Mouse (Mus musculus) embryonic facial prominence, embryonic 10.5 days (tissue): ENCODE results near the gene Mettl22. TPM values are rescaled to one million over a fixed set of nuclear protein-coding genes. Genes with fewer than 3 reads are reported as not detected.

Experiments
- DNase-seq: peaks from one replicate; pipeline ENCODE4 v3.0.0-alpha.2; 2017; ENCODE audit warnings: low spot score
- H3K27ac ChIP-seq: fragments of 300-500 bp; sonication (generic); replicated peaks from 2 replicates; pipeline ENCODE4 v1.5.1; 2016; ENCODE audit warnings: mild to moderate bottlenecking
- H3K27me3 ChIP-seq: fragments of 300-500 bp; sonication (generic); replicated peaks from 2 replicates; pipeline ENCODE4 v1.6.1; 2016; ENCODE audit warnings: low read depth, mild to moderate bottlenecking; ENCODE audit not compliant: poor library complexity, severe bottlenecking
- H3K36me3 ChIP-seq: fragments of 300-500 bp; sonication (generic); replicated peaks from 2 replicates; pipeline ENCODE4 v1.6.1; 2016; ENCODE audit warnings: mild to moderate bottlenecking, moderate library complexity
- H3K4me1 ChIP-seq: fragments of 300-500 bp; sonication (generic); 2 replicates; pipeline ENCODE4 v1.6.1; 2016
- H3K4me3 ChIP-seq: fragments of 300-500 bp; sonication (generic); 2 replicates; pipeline ENCODE4 v1.5.1; 2016; ENCODE audit warnings: mild to moderate bottlenecking, moderate library complexity
- H3K9me3 ChIP-seq: fragments of 300-500 bp; sonication (generic); 2 replicates; pipeline ENCODE4 v1.6.1; 2016; ENCODE audit warnings: mild to moderate bottlenecking
- WGBS: fragments of 180-500 bp; shearing (Covaris S2); methylation state at CpG from one replicate; pipeline ENCODE4 v1.1.7; 2016; 5-methylcytosine and 5-hydroxymethylcytosine counted together
- polyA plus RNA-seq: library from polyadenylated mRNA; unstranded; fragments of >200 nt; fragmentation: Nextera tagmentation; extraction: Ambion mirVana; gene quantifications from 2 replicates; pipeline ENCODE4 v1.2.1, GENCODE M21; 2016

Mettl22 gene
- polyA plus RNA-seq, 1 experiment from 2014 or later: 19.8 TPM

DNA sequence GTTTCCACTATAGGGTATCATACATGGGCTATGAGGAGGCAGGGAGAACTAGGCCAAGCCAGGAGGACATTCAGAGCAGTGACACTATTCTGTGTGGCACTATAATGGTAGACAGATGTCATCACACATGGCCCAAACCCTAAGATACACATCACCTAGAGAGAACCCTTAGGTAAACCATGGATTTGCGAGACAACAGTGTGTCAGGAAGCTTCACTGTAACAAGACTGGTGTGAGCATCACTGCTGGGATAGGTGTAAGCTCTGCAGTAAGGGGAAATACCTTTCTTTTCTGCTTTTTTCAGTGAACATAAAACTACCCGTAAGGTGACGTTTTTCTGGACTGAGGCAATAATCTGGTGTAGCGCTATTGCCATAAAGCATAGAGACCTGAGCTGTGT, 12.2 kb upstream of the Mettl22 start:
- H3K4me3 ChIP-seq: no peak overlapping the region
- peaks cover 6% of the 10 kb centered on the region; the same call in 1 of the 2 replicates for H3K4me1 ChIP-seq
- H3K27ac ChIP-seq: no peak overlapping the region
- DNase-seq: no peak
- H3K36me3 ChIP-seq: no peaks in the 10 kb centered on the region
- 89% methylated on average over 4 of the region's 4 CpGs for WGBS
- peaks cover 7% of the 10 kb centered on the region for H3K27me3 ChIP-seq
- no peaks in the 10 kb centered on the region for H3K9me3 ChIP-seq

DNA sequence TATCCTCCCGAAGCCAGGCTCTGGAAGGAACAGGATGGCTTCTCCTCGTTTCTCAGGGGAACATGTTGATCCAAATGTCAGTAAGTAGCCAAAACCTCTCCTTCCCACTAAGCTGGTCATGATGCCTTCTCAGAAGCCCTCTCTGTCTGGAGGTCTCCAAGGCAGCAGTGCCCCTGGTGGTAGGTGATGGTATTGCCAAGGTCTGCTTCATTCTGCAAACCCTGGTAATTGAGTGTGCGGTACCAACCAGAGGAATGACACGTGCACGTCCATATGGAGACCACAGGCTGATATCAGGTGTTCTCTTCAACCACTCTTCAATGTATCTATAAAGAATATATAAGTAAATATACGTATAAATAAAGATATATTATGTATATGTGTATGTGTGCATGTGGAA, 11.5 kb upstream of the Mettl22 start:
- no peaks in the 10 kb centered on the region for H3K9me3 ChIP-seq
- no peak overlapping the region for H3K4me3 ChIP-seq
- WGBS: 35% methylated on average over 6 of the region's 6 CpGs
- peak; percentile 79 for DNase-seq
- H3K27me3 ChIP-seq: peaks cover 7% of the 10 kb centered on the region
- no peaks in the 10 kb centered on the region for H3K36me3 ChIP-seq
- H3K4me1 ChIP-seq: peaks cover 6% of the 10 kb centered on the region; the same call in 1 of the 2 replicates
- no peak overlapping the region for H3K27ac ChIP-seq

DNA sequence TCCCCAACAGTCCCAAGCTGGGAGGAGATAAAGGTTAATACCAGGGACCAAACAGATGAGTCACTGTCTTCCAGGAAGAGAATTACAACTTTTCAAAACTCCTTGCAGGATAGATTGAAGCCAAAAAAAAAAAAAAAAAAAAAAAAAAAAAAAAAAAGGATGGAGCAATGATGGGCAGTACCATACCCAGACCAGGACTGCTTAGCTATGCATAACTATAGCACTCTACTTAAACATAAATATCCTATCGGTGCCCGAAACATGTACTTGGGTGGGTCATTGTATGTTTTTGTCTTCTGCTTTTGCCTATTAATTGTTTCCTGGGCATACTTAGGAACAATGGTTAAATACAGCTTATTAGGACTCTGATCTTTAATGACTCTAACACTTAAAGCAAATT, 456 bp upstream of the Mettl22 start:
- WGBS: 79% methylated on average over 2 of the region's 2 CpGs
- peaks cover 10% of the 10 kb centered on the region for H3K36me3 ChIP-seq
- no peaks in the 10 kb centered on the region; the same call in 1 of the 2 replicates for H3K27me3 ChIP-seq
- no peak overlapping the region for H3K27ac ChIP-seq
- H3K9me3 ChIP-seq: no peaks in the 10 kb centered on the region
- DNase-seq: no peak
- H3K4me3 ChIP-seq: peak overlapping the region; percentile 85
- H3K4me1 ChIP-seq: peaks cover 15% of the 10 kb centered on the region

DNA sequence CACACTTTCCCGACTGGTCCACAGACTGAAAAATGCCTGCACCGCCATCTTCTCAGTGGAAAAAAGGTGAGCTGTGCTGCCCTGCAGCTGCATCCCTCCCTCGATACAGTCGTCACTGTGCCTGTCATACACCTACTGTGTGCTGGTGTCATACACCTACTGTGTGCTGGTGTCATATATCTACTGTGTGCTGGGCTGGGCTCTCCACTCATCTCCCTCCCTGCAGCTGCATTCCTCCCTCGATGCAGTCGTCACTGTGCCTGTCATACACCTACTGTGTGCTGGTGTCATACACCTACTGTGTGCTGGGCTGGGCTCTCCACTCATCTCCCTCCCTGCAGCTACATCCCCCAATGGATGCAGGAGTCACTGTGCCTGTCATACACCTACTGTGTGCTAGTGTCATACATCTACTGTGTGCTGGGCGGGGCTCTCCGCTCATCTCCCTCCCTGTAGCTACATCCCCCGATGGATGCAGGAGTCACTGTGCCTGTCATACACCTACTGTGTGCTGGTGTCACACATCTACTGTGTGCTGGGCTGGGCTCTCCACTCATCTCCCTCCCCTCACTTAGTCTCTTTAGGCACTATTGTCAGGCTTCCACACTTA, 16.9 kb downstream of the Mettl22 start:
- no peak overlapping the region for H3K27ac ChIP-seq
- H3K4me1 ChIP-seq: peaks cover 8% of the 10 kb centered on the region
- no peaks in the 10 kb centered on the region for H3K27me3 ChIP-seq
- 90% methylated on average over 9 of the region's 9 CpGs for WGBS
- DNase-seq: no peak
- peaks cover 83% of the 10 kb centered on the region for H3K36me3 ChIP-seq
- H3K9me3 ChIP-seq: no peaks in the 10 kb centered on the region
- no peak overlapping the region for H3K4me3 ChIP-seq

DNA sequence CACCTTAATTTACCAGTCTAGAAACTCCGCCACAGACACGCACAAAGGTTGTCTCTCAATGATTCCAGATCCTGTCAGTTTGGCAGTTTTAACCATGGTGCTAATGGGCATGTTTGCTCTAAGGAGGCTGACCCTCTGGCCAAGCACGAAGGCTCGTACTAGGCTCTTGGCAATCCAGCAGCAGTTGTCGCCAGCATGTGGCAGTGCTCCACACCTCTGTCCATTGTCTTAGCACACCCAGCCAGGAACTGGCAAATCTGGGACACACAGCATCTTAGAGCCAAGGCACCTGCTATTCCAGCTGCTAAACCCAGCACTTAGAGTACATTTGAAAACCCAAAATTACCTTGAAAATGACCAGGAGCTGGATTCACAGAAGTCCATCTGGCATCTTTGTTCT, 18.8 kb downstream of the Mettl22 start:
- WGBS: 87% methylated on average over 5 of the region's 5 CpGs
- DNase-seq: no peak
- H3K27ac ChIP-seq: no peak overlapping the region
- H3K36me3 ChIP-seq: peaks cover 66% of the 10 kb centered on the region
- no peaks in the 10 kb centered on the region for H3K9me3 ChIP-seq
- peaks cover 8% of the 10 kb centered on the region for H3K4me1 ChIP-seq
- H3K27me3 ChIP-seq: no peaks in the 10 kb centered on the region
- H3K4me3 ChIP-seq: no peak overlapping the region

DNA sequence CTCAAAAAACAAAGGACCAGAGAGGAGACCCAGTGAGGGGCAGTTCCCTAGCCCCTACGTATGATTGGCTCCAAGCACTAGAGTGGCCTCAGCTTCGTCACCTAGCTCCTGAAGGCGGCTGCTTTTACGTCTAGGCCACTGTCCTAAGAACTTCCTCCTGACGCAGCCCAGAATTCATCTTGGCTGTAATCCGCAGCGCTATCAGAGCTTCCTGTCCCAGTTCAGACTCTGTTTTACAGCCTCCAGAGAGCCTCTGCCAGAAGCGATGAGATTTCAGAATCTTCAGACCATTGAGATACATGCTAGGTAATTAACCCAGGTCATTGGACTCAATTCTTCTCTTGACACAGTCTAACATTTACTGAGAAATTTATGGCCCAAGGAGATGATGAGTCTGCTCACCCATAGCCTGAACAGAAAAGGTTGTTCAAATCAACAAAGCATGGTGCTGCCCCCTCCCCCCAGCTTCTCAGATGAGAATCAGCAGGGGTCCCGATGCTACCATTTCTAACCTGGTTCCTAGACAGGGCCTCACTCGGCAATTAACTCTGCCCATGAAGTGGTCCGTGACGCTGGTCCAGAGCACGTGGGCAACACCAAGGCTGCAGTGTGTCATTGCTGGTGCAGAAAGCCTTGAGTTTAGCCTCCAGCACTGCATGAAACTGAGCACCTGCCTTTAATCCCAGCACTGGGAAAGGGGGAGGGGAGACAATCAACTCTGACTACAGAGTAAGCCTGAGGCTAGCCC, 21.3 kb downstream of the Mettl22 start:
- peak; percentile 23 for DNase-seq
- Histone ChIP-seq H3K36me3 (peaks cover 42% of the 10 kb centered on the region), H3K4me3 (no peak overlapping the region), H3K27ac (no peak overlapping the region), H3K27me3 (no peaks in the 10 kb centered on the region), H3K4me1 (peaks cover 8% of the 10 kb centered on the region), H3K9me3 (no peaks in the 10 kb centered on the region)
- WGBS: 48% methylated on average over 13 of the region's 13 CpGs

DNA sequence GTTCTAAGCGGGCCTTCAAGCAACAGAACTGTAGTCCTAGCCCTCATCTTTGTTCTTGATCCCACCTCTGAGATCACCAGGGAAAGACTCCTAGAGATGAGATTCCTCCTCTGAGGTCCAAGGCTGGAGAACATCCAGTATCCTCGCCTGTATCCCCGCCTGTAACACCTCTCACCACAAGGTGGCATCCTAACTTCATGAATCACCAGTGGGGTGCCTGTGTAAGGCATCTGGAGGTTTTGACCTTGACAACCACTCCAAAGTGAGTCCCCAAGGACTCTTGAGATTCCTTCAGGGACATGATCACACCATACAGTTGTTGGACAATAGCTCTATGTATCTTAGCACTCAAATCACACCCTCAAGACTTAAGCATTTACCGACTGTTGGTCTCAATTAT, 23.7 kb downstream of the Mettl22 start:
- DNase-seq: peak; percentile 73
- no peak overlapping the region for H3K4me3 ChIP-seq
- 21% methylated on average over 4 of the region's 4 CpGs for WGBS

DNA sequence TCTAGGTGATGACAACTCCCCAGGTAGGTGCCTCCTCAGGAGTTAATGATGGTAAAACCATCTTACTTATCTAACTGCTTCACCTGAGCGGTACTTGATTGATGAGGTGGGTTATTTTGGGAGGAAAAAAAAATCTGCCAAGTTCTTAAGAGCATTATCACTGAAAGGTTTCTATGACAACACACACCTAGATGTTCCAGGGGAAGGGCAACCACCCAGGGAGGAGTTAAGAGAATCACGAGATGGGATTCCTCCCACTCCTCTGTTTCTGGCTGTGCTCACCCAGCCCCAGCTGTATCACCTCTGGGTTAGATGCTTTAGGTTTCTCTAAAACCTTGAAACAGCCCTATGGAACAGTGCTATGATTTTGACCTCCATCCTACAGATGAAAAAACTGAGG, 26.4 kb downstream of the Mettl22 start:
- Histone ChIP-seq H3K4me1 (peaks cover 4% of the 10 kb centered on the region), H3K27me3 (no peaks in the 10 kb centered on the region), H3K9me3 (no peaks in the 10 kb centered on the region), H3K4me3 (no peak overlapping the region), H3K36me3 (no peaks in the 10 kb centered on the region), H3K27ac (no peak overlapping the region)
- DNase-seq: no peak
- whole genome bisulfite sequencing: 66% methylated on average over 2 of the region's 2 CpGs

More for the DNA sequence above, 23.7 kb downstream of the Mettl22 start:
- no peaks in the 10 kb centered on the region for H3K9me3 ChIP-seq
- H3K4me1 ChIP-seq: peaks cover 8% of the 10 kb centered on the region
- H3K27me3 ChIP-seq: no peaks in the 10 kb centered on the region
- no peak overlapping the region for H3K27ac ChIP-seq
- H3K36me3 ChIP-seq: peaks cover 19% of the 10 kb centered on the region

DNA sequence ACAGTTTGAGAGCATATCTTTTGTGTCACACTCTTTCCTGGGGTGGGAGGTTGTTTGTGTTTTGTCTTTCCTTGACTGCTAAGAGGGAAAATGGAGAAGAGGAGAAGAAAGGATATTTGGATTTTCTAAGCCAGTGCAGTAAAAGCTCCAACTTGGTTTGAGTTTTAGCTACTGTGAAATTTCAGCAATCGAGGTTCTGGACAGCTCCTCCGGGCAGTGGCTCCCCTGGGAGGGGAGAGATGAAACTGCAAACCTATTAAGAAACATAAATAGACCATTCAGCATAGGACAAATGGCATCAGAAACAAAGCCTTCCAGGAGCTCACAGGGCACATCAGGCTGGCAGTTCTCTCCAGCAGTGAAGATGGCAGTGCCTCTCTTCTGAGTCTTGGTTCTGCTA, 33.7 kb downstream of the Mettl22 start:
- DNase-seq: no peak
- no peak overlapping the region for H3K27ac ChIP-seq
- WGBS: 55% methylated on average over 2 of the region's 2 CpGs
- H3K36me3 ChIP-seq: no peaks in the 10 kb centered on the region
- no peaks in the 10 kb centered on the region for H3K9me3 ChIP-seq
- H3K4me3 ChIP-seq: no peak overlapping the region
- H3K4me1 ChIP-seq: no peaks in the 10 kb centered on the region
- no peaks in the 10 kb centered on the region for H3K27me3 ChIP-seq

DNA sequence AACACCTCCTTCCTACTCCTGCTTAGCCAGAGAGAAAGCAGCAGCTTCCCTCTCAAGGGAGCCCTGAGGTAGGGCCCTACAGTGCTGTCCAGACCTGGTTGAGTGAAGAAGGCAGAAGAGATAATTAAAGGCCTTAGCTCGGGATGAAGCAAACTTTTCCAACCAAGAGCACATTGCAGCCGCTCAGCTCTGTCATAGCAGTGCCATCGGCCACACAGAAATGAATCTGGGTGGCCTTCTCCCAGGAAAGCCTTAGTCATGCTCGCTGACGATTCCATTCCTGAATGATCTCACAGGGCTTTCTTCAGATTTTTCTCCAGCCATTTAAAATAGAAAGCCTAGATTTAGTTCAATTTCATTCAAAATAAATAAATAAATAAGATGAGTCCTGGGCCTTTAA, 39.3 kb downstream of the Mettl22 start:
- no peak for DNase-seq
- no peaks in the 10 kb centered on the region for H3K9me3 ChIP-seq
- 70% methylated on average over 5 of the region's 5 CpGs for WGBS
- H3K27me3 ChIP-seq: peaks cover 15% of the 10 kb centered on the region
- H3K4me3 ChIP-seq: no peak overlapping the region
- peaks cover 16% of the 10 kb centered on the region for H3K4me1 ChIP-seq
- no peaks in the 10 kb centered on the region for H3K36me3 ChIP-seq
- H3K27ac ChIP-seq: no peak overlapping the region

DNA sequence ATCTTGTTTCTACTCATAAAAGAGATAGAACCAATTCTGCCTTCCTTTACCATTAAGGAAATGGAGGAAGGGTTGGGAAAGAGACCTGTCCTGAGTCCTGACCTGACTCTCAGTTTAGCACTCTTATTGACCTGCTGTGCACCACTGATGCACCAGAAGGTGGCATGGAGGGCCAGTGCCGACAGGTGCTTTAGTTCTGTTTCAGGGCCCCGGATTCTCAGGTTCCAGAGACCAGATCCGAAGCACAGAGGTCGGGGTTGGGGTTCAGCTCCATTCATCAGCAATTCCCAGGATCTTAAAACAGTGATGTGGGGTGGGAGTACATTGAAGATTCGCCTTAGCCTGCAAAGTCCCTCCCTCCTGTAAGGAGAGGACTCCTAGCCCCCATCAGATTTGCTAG, 42.2 kb downstream of the Mettl22 start:
- DNase-seq: no peak
- no peaks in the 10 kb centered on the region for H3K36me3 ChIP-seq
- H3K4me3 ChIP-seq: peak overlapping the region; percentile 66
- peak overlapping the region; percentile 75 for H3K27ac ChIP-seq
- 3% methylated on average over 5 of the region's 5 CpGs for WGBS
- peaks cover 19% of the 10 kb centered on the region for H3K4me1 ChIP-seq
- peaks cover 25% of the 10 kb centered on the region for H3K27me3 ChIP-seq
- H3K9me3 ChIP-seq: no peaks in the 10 kb centered on the region

DNA sequence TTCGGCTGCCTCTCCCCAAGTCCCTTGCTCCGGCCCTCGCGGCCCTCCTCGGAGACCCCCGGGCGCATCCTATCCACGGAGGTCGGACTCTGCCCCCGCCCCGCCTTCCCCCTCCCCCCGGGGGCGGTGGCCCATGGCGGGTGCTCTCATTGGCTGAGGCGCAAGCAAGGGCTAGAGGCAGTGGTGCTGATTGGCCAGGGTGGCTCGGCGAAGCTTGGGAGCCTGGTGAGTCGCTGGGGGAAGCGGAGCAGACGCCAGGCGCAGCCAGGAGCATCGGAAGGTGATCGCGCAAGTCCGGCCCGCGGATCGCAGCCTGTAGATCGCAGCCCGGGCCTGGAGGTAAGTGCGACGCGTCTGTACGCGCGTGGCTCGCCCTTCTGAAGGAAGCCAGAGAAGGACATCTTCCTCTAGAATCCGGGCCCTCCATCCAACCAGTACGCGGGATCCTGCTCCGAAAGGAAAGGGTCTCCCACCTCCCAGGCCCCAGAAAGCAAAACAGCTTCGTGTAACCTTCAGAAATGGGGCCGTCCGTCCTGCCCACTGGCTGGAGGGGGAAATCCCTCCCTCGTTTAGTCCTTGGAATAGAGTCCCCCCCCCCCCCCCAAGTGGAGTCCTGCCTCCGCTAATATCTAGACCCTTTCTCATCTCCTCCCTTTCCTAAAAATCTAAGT, 42.8 kb downstream of the Mettl22 start, which contains the start of gene Abat:
Gene Abat, plus strand, starts transcription at position 194 of the 671 bp plus-strand sequence.
- under 1% methylated on average over 46 of the region's 46 CpGs for WGBS
- Histone ChIP-seq H3K9me3 (no peaks in the 10 kb centered on the region), H3K36me3 (no peaks in the 10 kb centered on the region), H3K27me3 (peaks cover 25% of the 10 kb centered on the region), H3K4me1 (peaks cover 19% of the 10 kb centered on the region), H3K4me3 (peak within 1 kb of the TSS; percentile 66), H3K27ac (peak within 1 kb of the TSS; percentile 75)
- DNase-seq: peak; percentile 98
